Mouse (Mus musculus) adrenal gland, postnatal 4 days (tissue): ENCODE measurements around the gene Prkca. TPM values are rescaled to one million over a fixed set of nuclear protein-coding genes. Genes with fewer than 3 reads are reported as not detected.

ENCODE experiments used
- DNase-seq, 2 experiments: peaks; one replicate each; pipeline ENCODE4 v3.0.0; 2021 to 2022; ENCODE audit warnings: low spot score in 2 of 2, mixed read lengths in 2 of 2
- total RNA-seq, 2 experiments: library from RNA; stranded (reverse); gene quantifications; 2 replicates each; pipeline ENCODE4 v1.2.3; 2021

Gene Prkca
- total RNA-seq, 2 experiments from 2014 or later: 10.9 to 18.1 TPM

GRCm38 (mm10) chr11:108240924-108241498 is 102.7 kb downstream of the Prkca start:
- no peak for DNase-seq

GRCm38 (mm10) chr11:108239173-108239572 is 104.6 kb downstream of the Prkca start:
- DNase-seq: no peak

GRCm38 (mm10) chr11:108236754-108237428 is 106.8 kb downstream of the Prkca start:
- DNase-seq: no peak

- DNase-seq: no peak
These were observed 107.5 kb downstream of the Prkca start for GRCm38 (mm10) chr11:108236195-108236594.

- no peak for DNase-seq
These were observed 108.5 kb downstream of the Prkca start for GRCm38 (mm10) chr11:108235081-108235703.

GRCm38 (mm10) chr11:108233015-108233414 is 110.7 kb downstream of the Prkca start:
- no peak for DNase-seq

- no peak for DNase-seq
These were observed 113.6 kb downstream of the Prkca start for GRCm38 (mm10) chr11:108230101-108230500.

GRCm38 (mm10) chr11:108229176-108229946 is 114.4 kb downstream of the Prkca start:
- no peak for DNase-seq

GRCm38 (mm10) chr11:108228497-108228896 is 115.2 kb downstream of the Prkca start:
- DNase-seq: no peak

- DNase-seq: no peak
These were observed 117.5 kb downstream of the Prkca start for GRCm38 (mm10) chr11:108226248-108226647.

- no peak for DNase-seq
These were observed 119.3 kb downstream of the Prkca start for GRCm38 (mm10) chr11:108224233-108224973.

- no peak for DNase-seq
These were observed 120.0 kb downstream of the Prkca start for GRCm38 (mm10) chr11:108223613-108224232.

- no peak for DNase-seq
These were observed 120.6 kb downstream of the Prkca start for GRCm38 (mm10) chr11:108223154-108223553.

GRCm38 (mm10) chr11:108222616-108223015 is 121.1 kb downstream of the Prkca start:
- DNase-seq: no peak

GRCm38 (mm10) chr11:108222026-108222425 is 121.7 kb downstream of the Prkca start:
- DNase-seq: no peak

GRCm38 (mm10) chr11:108221124-108221835 is 122.4 kb downstream of the Prkca start:
- DNase-seq: no peak

- no peak for DNase-seq
These were observed 123.1 kb downstream of the Prkca start for GRCm38 (mm10) chr11:108220605-108221004.

GRCm38 (mm10) chr11:108217043-108217442 is 126.7 kb downstream of the Prkca start:
- DNase-seq: no peak

GRCm38 (mm10) chr11:108216064-108216463 is 127.7 kb downstream of the Prkca start:
- no peak for DNase-seq

GRCm38 (mm10) chr11:108215466-108215865 is 128.3 kb downstream of the Prkca start:
- DNase-seq: peak in 1 of 2 experiments; percentile 8
